Comparison of ENCODE assay signal across 13 mouse cellular contexts in genomic region chr11:16935577-16936236, GRCm38 (mm10). TPM values are rescaled to one million over a fixed set of nuclear protein-coding genes. Genes with fewer than 3 reads are reported as not detected.
A peak's percentile ranks its signal among the peaks of the same experiment; 100 is the strongest.
DNase-seq lines count a peak whose midpoint lies in the region; ATAC-seq lines count a peak whose summit lies in the region.
"Had no signal": no experiment of that assay in that cellular context is flagged by ENCODE, and none has a peak within 500 bp of the region (broad histone marks: within the 10 kb centered on the region; RNA-seq: fewer than 3 reads in every experiment).

No protein-coding gene starts in this region.

- H3K9me3 ChIP-seq in kidney, embryonic 15.5 days (replicated peaks) = no peaks in the 10 kb centered on the region
- H3K9me3 ChIP-seq: heart, embryonic 13.5 days; lung, embryonic 15.5 days; midbrain, embryonic 15.5 days had no signal

- H3K4me3 ChIP-seq in kidney, embryonic 15.5 days (replicated peaks) = no peak overlapping the region
- H3K4me3 ChIP-seq: heart, embryonic 13.5 days; layer of hippocampus, adult 2 months; lung, embryonic 15.5 days; midbrain, embryonic 15.5 days had no signal

- no peak overlapping the region for H3K4me2 ChIP-seq in kidney, embryonic 15.5 days
- H3K4me2 ChIP-seq: heart, embryonic 13.5 days; lung, embryonic 15.5 days; midbrain, embryonic 15.5 days had no signal

- no peaks in the 10 kb centered on the region for H3K27me3 ChIP-seq in kidney, embryonic 15.5 days
- H3K27me3 ChIP-seq: heart, embryonic 13.5 days; lung, embryonic 15.5 days; midbrain, embryonic 15.5 days had no signal

- DNase-seq in kidney, adult 11 months = peak; percentile 31
- peak; percentile 23 for DNase-seq in urinary bladder, postnatal 14 days (ENCODE audit: low spot score)
- DNase-seq in urinary bladder, postnatal 25 days (ENCODE audit: low spot score) = no peak
- DNase-seq in gastrocnemius, adult 8-10 months (ENCODE audit: low spot score in 2 of 2) = peak; percentile 25 to 51
- no peak for DNase-seq in thymus, postnatal 14 days
- DNase-seq: cerebellum, adult 8-10 months; right cerebral cortex, postnatal 14 days had no signal

- H3K9ac ChIP-seq in kidney, embryonic 15.5 days = no peak overlapping the region
- H3K9ac ChIP-seq: heart, embryonic 13.5 days; lung, embryonic 15.5 days; midbrain, embryonic 15.5 days had no signal

- H3K27ac ChIP-seq in kidney, embryonic 15.5 days = no peak overlapping the region
- H3K27ac ChIP-seq: heart, embryonic 13.5 days; layer of hippocampus, adult 2 months; lung, embryonic 15.5 days; midbrain, embryonic 15.5 days had no signal

- 50% methylated on average over 6 of the region's 6 CpGs for WGBS in kidney, embryonic 15.5 days

- no peak for ATAC-seq in kidney, embryonic 15.5 days (replicated peaks; ENCODE audit: low FRiP score)
- no peak for ATAC-seq in megakaryocyte, adult 5-6 weeks (ENCODE audit: poor library complexity, severe bottlenecking)
- ATAC-seq: midbrain, embryonic 15.5 days had no signal

- H3K36me3 ChIP-seq in kidney, embryonic 15.5 days = no peaks in the 10 kb centered on the region
- H3K36me3 ChIP-seq: heart, embryonic 13.5 days; lung, embryonic 15.5 days; midbrain, embryonic 15.5 days had no signal

- no peaks in the 10 kb centered on the region for H3K4me1 ChIP-seq in kidney, embryonic 15.5 days
- H3K4me1 ChIP-seq: heart, embryonic 13.5 days; lung, embryonic 15.5 days; midbrain, embryonic 15.5 days had no signal

RNA-seq across cellular contexts. Expression of gene Fbxo48, which starts 15.5 kb away (rescaled TPM):
- 1.3 and 1.4 TPM in 2 replicates for polyA plus RNA-seq in kidney, embryonic 15.5 days (2015; fragmentation: Nextera tagmentation; extraction: Ambion mirVana)
- under 1 TPM in 2 of 4 experiments, not detected in 2; 0.13 to 0.36 TPM for total RNA-seq in gastrocnemius, adult 8-10 months (2022)
- 10.6 and 11.4 TPM in 2 replicates for total RNA-seq in megakaryocyte, adult 5-6 weeks (2015)
- 11.3 and 12.2 TPM in 2 replicates for total RNA-seq in megakaryocyte, adult 5-6 weeks (2017)

Comparison
In these comparisons a context has a peak if more than half of its experiments do, and no peak if none do; other contexts are left out.
1. DNase-seq: peak in kidney, adult 11 months (single experiment), urinary bladder, postnatal 14 days (single experiment) and gastrocnemius, adult 8-10 months (2 of 2); none in urinary bladder, postnatal 25 days (single experiment) and thymus, postnatal 14 days (single experiment).
2. RNA of gene Fbxo48, which starts 15.5 kb away (total RNA-seq): 10.6 to 12.2 TPM in megakaryocyte, adult 5-6 weeks; 0.13 to 0.36 TPM in gastrocnemius, adult 8-10 months; every median in the first group is over 4 times any median in the second.